In genomic region chr17:75521236-75521842, GRCm38 (mm10) we compare ENCODE assay signal across 27 mouse cellular contexts. TPM values are rescaled to one million over a fixed set of nuclear protein-coding genes. Genes with fewer than 3 reads are reported as not detected.
DNase-seq lines count a peak whose midpoint lies in the region; ATAC-seq and TF ChIP-seq lines count a peak whose summit lies in the region.
"Had no signal": no experiment of that assay in that cellular context is flagged by ENCODE, and none has a peak within 500 bp of the region (broad histone marks: within the 10 kb centered on the region; RNA-seq: fewer than 3 reads in every experiment).

No protein-coding gene starts in this region.

- 19% methylated on average over 6 of the region's 6 CpGs for WGBS in hindbrain, embryonic 11.5 days
- 12% methylated on average over 6 of the region's 6 CpGs for WGBS in hindbrain, embryonic 14.5 days
- 9% methylated on average over 6 of the region's 6 CpGs for WGBS in neural tube, embryonic 12.5 days
- 14% methylated on average over 6 of the region's 6 CpGs for WGBS in neural tube, embryonic 15.5 days
- WGBS in midbrain, embryonic 13.5 days = 13% methylated on average over 6 of the region's 6 CpGs
- WGBS in lung, postnatal 0 days = 56% methylated on average over 6 of the region's 6 CpGs

- H3K27me3 ChIP-seq in hindbrain, embryonic 11.5 days (ENCODE audit: control insufficient read depth, insufficient read depth, low read length) = no peaks in the 10 kb centered on the region
- no peaks in the 10 kb centered on the region for H3K27me3 ChIP-seq in hindbrain, embryonic 14.5 days (ENCODE audit: control insufficient read depth, insufficient read depth, low read length)
- no peaks in the 10 kb centered on the region for H3K27me3 ChIP-seq in neural tube, embryonic 12.5 days (replicated peaks)
- no peaks in the 10 kb centered on the region for H3K27me3 ChIP-seq in neural tube, embryonic 15.5 days (replicated peaks)
- H3K27me3 ChIP-seq in midbrain, embryonic 13.5 days = no peaks in the 10 kb centered on the region
- H3K27me3 ChIP-seq in lung, postnatal 0 days (replicated peaks; ENCODE audit: insufficient read depth, low read length) = no peaks in the 10 kb centered on the region
- H3K27me3 ChIP-seq: forebrain, embryonic 13.5 days; hindbrain, embryonic 12.5 days; kidney, embryonic 15.5 days; limb, embryonic 15.5 days; liver, embryonic 13.5 days; stomach, embryonic 15.5 days had no signal

- intact Hi-C loops in gastrocnemius, postnatal 36 days (cut with DNase I) = loop anchor here (10.0 kb wide), 1 partner anchor 107 kb away; no protein-coding TSS in a partner anchor

- no peaks in the 10 kb centered on the region for H3K9me3 ChIP-seq in hindbrain, embryonic 11.5 days (ENCODE audit: control insufficient read depth, low read length)
- H3K9me3 ChIP-seq in hindbrain, embryonic 14.5 days (ENCODE audit: control insufficient read depth, low read length) = no peaks in the 10 kb centered on the region
- H3K9me3 ChIP-seq in neural tube, embryonic 12.5 days = no peaks in the 10 kb centered on the region
- no peaks in the 10 kb centered on the region for H3K9me3 ChIP-seq in neural tube, embryonic 15.5 days (replicated peaks)
- H3K9me3 ChIP-seq in midbrain, embryonic 13.5 days = no peaks in the 10 kb centered on the region
- no peaks in the 10 kb centered on the region for H3K9me3 ChIP-seq in lung, postnatal 0 days (ENCODE audit: low read length)
- H3K9me3 ChIP-seq: forebrain, embryonic 13.5 days; hindbrain, embryonic 12.5 days; kidney, embryonic 15.5 days; limb, embryonic 10.5 days; limb, embryonic 15.5 days; liver, embryonic 13.5 days; stomach, embryonic 15.5 days had no signal

- H3K27ac ChIP-seq in hindbrain, embryonic 11.5 days (ENCODE audit: low read depth, low read length) = no peak overlapping the region
- no peak overlapping the region for H3K27ac ChIP-seq in hindbrain, embryonic 14.5 days
- no peak overlapping the region for H3K27ac ChIP-seq in neural tube, embryonic 12.5 days
- H3K27ac ChIP-seq in neural tube, embryonic 15.5 days (replicated peaks) = no peak overlapping the region
- no peak overlapping the region for H3K27ac ChIP-seq in midbrain, embryonic 13.5 days
- no peak overlapping the region for H3K27ac ChIP-seq in lung, postnatal 0 days (ENCODE audit: low read length)
- H3K27ac ChIP-seq: forebrain, embryonic 13.5 days; hindbrain, embryonic 12.5 days; kidney, embryonic 15.5 days; limb, embryonic 10.5 days; limb, embryonic 15.5 days; liver, embryonic 13.5 days; macrophage; stomach, embryonic 15.5 days had no signal

- no peak overlapping the region for H3K9ac ChIP-seq in hindbrain, embryonic 11.5 days (ENCODE audit: low read depth, low read length)
- H3K9ac ChIP-seq in hindbrain, embryonic 14.5 days = no peak overlapping the region
- no peak overlapping the region for H3K9ac ChIP-seq in neural tube, embryonic 12.5 days
- no peak overlapping the region for H3K9ac ChIP-seq in neural tube, embryonic 15.5 days (replicated peaks)
- no peak overlapping the region for H3K9ac ChIP-seq in midbrain, embryonic 13.5 days (replicated peaks)
- no peak overlapping the region for H3K9ac ChIP-seq in lung, postnatal 0 days (replicated peaks; ENCODE audit: low read depth)
- H3K9ac ChIP-seq: forebrain, embryonic 13.5 days; hindbrain, embryonic 12.5 days; kidney, embryonic 15.5 days; limb, embryonic 15.5 days; liver, embryonic 13.5 days; stomach, embryonic 15.5 days had no signal

- H3K4me1 ChIP-seq in hindbrain, embryonic 11.5 days (replicated peaks; ENCODE audit: control insufficient read depth, insufficient read depth, low read length) = 0 out of 2 replicates have a peak, but pooled peaks cover 3% of the 10 kb centered on the region
- no peaks in the 10 kb centered on the region for H3K4me1 ChIP-seq in hindbrain, embryonic 14.5 days (replicated peaks; ENCODE audit: control insufficient read depth, insufficient read depth, low read length)
- peaks cover 5% of the 10 kb centered on the region; the same call in 1 of the 2 replicates for H3K4me1 ChIP-seq in neural tube, embryonic 12.5 days
- peaks cover 7% of the 10 kb centered on the region; the same call in 1 of the 2 replicates for H3K4me1 ChIP-seq in neural tube, embryonic 15.5 days
- peaks cover 15% of the 10 kb centered on the region for H3K4me1 ChIP-seq in midbrain, embryonic 13.5 days (replicated peaks)
- H3K4me1 ChIP-seq in lung, postnatal 0 days (ENCODE audit: insufficient read depth, low read depth, low read length) = no peaks in the 10 kb centered on the region; the same call in 1 of the 2 replicates
- H3K4me1 ChIP-seq: liver, embryonic 13.5 days; stomach, embryonic 15.5 days had no signal

- no peak for TF ChIP-seq CTCF in lung, postnatal 0 days (IDR thresholded peaks at IDR 0.05)

- DNase-seq in hindbrain, embryonic 11.5 days (ENCODE audit: low spot score) = no peak
- no peak for DNase-seq in hindbrain, embryonic 14.5 days (ENCODE audit: low spot score)
- no peak for DNase-seq in lung, postnatal 0 days (ENCODE audit: low spot score)
- DNase-seq in gastrocnemius, postnatal 36 days = no peak
- DNase-seq in layer of hippocampus, adult 9-10 months (ENCODE audit: low spot score) = no peak
- DNase-seq: adrenal gland, postnatal 10 days; cerebellum, adult 11 months; cerebellum, adult 9-10 months; cerebellum, postnatal 36 days; gastrocnemius, postnatal 25 days; kidney, adult 11 months; layer of hippocampus, adult 9-11 months; liver, embryonic 13.5 days; lung, adult 18-20 months; lung, postnatal 10 days; right cerebral cortex, postnatal 25 days; thymus, postnatal 14 days had no signal

- TF ChIP-seq EP300 in lung, postnatal 0 days (IDR thresholded peaks at IDR 0.05) = no peak

- ATAC-seq in hindbrain, embryonic 11.5 days (ENCODE audit: low FRiP score) = peak; percentile 28
- no peak for ATAC-seq in hindbrain, embryonic 14.5 days (ENCODE audit: low FRiP score)
- ATAC-seq in neural tube, embryonic 12.5 days (ENCODE audit: low FRiP score, low read depth) = 0 out of 2 replicates have a peak, but pooled peaks have one; percentile 19
- no peak for ATAC-seq in neural tube, embryonic 15.5 days (ENCODE audit: low FRiP score)
- ATAC-seq in midbrain, embryonic 13.5 days = peak; percentile 53
- ATAC-seq in lung, postnatal 0 days = no peak
- ATAC-seq: forebrain, embryonic 13.5 days had no signal

- no peaks in the 10 kb centered on the region for H3K36me3 ChIP-seq in hindbrain, embryonic 11.5 days (ENCODE audit: control insufficient read depth, insufficient read depth, low read length)
- H3K36me3 ChIP-seq in hindbrain, embryonic 14.5 days (replicated peaks; ENCODE audit: control insufficient read depth, insufficient read depth) = no peaks in the 10 kb centered on the region
- no peaks in the 10 kb centered on the region for H3K36me3 ChIP-seq in neural tube, embryonic 12.5 days
- no peaks in the 10 kb centered on the region for H3K36me3 ChIP-seq in neural tube, embryonic 15.5 days
- H3K36me3 ChIP-seq in midbrain, embryonic 13.5 days = no peaks in the 10 kb centered on the region
- H3K36me3 ChIP-seq in lung, postnatal 0 days (ENCODE audit: insufficient read depth, low read length) = no peaks in the 10 kb centered on the region
- H3K36me3 ChIP-seq: hindbrain, embryonic 12.5 days; kidney, embryonic 15.5 days; limb, embryonic 10.5 days; limb, embryonic 15.5 days; liver, embryonic 13.5 days; stomach, embryonic 15.5 days had no signal

- no peak overlapping the region for H3K4me2 ChIP-seq in hindbrain, embryonic 11.5 days (replicated peaks; ENCODE audit: low read depth, low read length)
- no peak overlapping the region for H3K4me2 ChIP-seq in hindbrain, embryonic 14.5 days (replicated peaks)
- H3K4me2 ChIP-seq in neural tube, embryonic 12.5 days (replicated peaks) = no peak overlapping the region
- no peak overlapping the region for H3K4me2 ChIP-seq in neural tube, embryonic 15.5 days
- no peak overlapping the region for H3K4me2 ChIP-seq in midbrain, embryonic 13.5 days (replicated peaks)
- no peak overlapping the region for H3K4me2 ChIP-seq in lung, postnatal 0 days (replicated peaks; ENCODE audit: low read depth, low read length)
- H3K4me2 ChIP-seq: forebrain, embryonic 13.5 days; hindbrain, embryonic 12.5 days; kidney, embryonic 15.5 days; limb, embryonic 15.5 days; liver, embryonic 13.5 days; stomach, embryonic 15.5 days had no signal

- no peak overlapping the region for H3K4me3 ChIP-seq in hindbrain, embryonic 11.5 days (ENCODE audit: low read depth, low read length)
- no peak overlapping the region for H3K4me3 ChIP-seq in hindbrain, embryonic 14.5 days (replicated peaks; ENCODE audit: low read length)
- no peak overlapping the region for H3K4me3 ChIP-seq in neural tube, embryonic 12.5 days
- H3K4me3 ChIP-seq in neural tube, embryonic 15.5 days (replicated peaks) = no peak overlapping the region
- no peak overlapping the region for H3K4me3 ChIP-seq in midbrain, embryonic 13.5 days (replicated peaks)
- no peak overlapping the region for H3K4me3 ChIP-seq in lung, postnatal 0 days (ENCODE audit: low read depth, low read length)
- H3K4me3 ChIP-seq: forebrain, embryonic 13.5 days; hindbrain, embryonic 12.5 days; kidney, embryonic 15.5 days; limb, embryonic 10.5 days; limb, embryonic 15.5 days; liver, embryonic 13.5 days; stomach, embryonic 15.5 days had no signal

RNA-seq across cellular contexts. Expression of gene Fam98a, which starts 30.4 kb away (rescaled TPM):
- polyA plus RNA-seq in hindbrain, embryonic 11.5 days (2014; fragmentation: Nextera tagmentation; extraction: Ambion mirVana) = 10.4 and 11.5 TPM in 2 replicates
- polyA plus RNA-seq in hindbrain, embryonic 14.5 days (2014; fragmentation: Nextera tagmentation; extraction: Ambion mirVana) = 9.9 and 10.4 TPM in 2 replicates
- 32.2 and 34.6 TPM in 2 replicates for polyA plus RNA-seq in neural tube, embryonic 12.5 days (2016; fragmentation: Nextera tagmentation; extraction: Ambion mirVana)
- polyA plus RNA-seq in neural tube, embryonic 15.5 days (2015; fragmentation: Nextera tagmentation; extraction: Ambion mirVana) = 30.3 and 31.0 TPM in 2 replicates
- 26.2 and 30.0 TPM in 2 replicates for polyA plus RNA-seq in midbrain, embryonic 13.5 days (2015; fragmentation: Nextera tagmentation; extraction: Ambion mirVana)
- 11.6 and 11.8 TPM in 2 replicates for polyA plus RNA-seq in lung, postnatal 0 days (2015; fragmentation: Nextera tagmentation; extraction: Ambion mirVana)
- total RNA-seq in gastrocnemius, postnatal 36 days (2021) = 10 to 100 TPM; 26.6 to 31.1 TPM

Comparison
In these comparisons a context has a peak if more than half of its experiments do, and no peak if none do; other contexts are left out.
1. ATAC-seq: peak in hindbrain, embryonic 11.5 days (single experiment), neural tube, embryonic 12.5 days (single experiment) and midbrain, embryonic 13.5 days (single experiment); none in hindbrain, embryonic 14.5 days (single experiment), neural tube, embryonic 15.5 days (single experiment) and lung, postnatal 0 days (single experiment).